Mouse (Mus musculus): ENCODE measurements around the gene Pphln1. TPM values are rescaled to one million over a fixed set of nuclear protein-coding genes. Genes with fewer than 3 reads are reported as not detected.
"Not testable (repeated sequence)": the region's sequence is repeated elsewhere in the genome, so short reads cannot be mapped to it uniquely, and the experiment has no call there.

The Pphln1 gene
- polyA plus RNA-seq (2012; rRNA removed) = 26.2 and 33.7 TPM in 2 replicates

GRCm38 (mm10) chr15:93397826-93398698, at the start of gene Pphln1, which contains the start of gene Zcrb1:
Gene Pphln1 (plus strand): TSS chr15:93398350.
Gene Zcrb1 (minus strand): TSS chr15:93398334.
- H3K27me3 ChIP-seq (ENCODE audit: control insufficient read depth, insufficient read depth, low read length) = no peaks in the 10 kb centered on the region
- H3K27ac ChIP-seq (ENCODE audit: control insufficient read depth, insufficient read depth, low read depth, low read length) = peak within 1 kb of the TSS; percentile 82
- H3K36me3 ChIP-seq (ENCODE audit: control insufficient read depth, insufficient read depth, low read length) = no peaks in the 10 kb centered on the region
- peak within 1 kb of the TSS; percentile 81 for H3K4me3 ChIP-seq (ENCODE audit: control insufficient read depth, low read depth, low read length)
- TF ChIP-seq CTCF (IDR thresholded peaks at IDR 0.05; ENCODE audit: control insufficient read depth, insufficient read depth, insufficient replicate concordance, low read depth, low read length) (no peak), POLR2A (IDR thresholded peaks at IDR 0.05; ENCODE audit: control insufficient read depth, low read depth, low read length) (peak; percentile 73; the same call in 1 of the 2 replicates)
- H3K4me1 ChIP-seq (ENCODE audit: control insufficient read depth, insufficient read depth, low read length) = peaks cover 5% of the 10 kb centered on the region

GRCm38 (mm10) chr15:93358346-93359095, 39.6 kb upstream of the Pphln1 start:
- Histone ChIP-seq H3K4me3 (ENCODE audit: control insufficient read depth, low read depth, low read length) (no peak overlapping the region), H3K27me3 (ENCODE audit: control insufficient read depth, insufficient read depth, low read length) (no peaks in the 10 kb centered on the region), H3K36me3 (ENCODE audit: control insufficient read depth, insufficient read depth, low read length) (no peaks in the 10 kb centered on the region), H3K4me1 (ENCODE audit: control insufficient read depth, insufficient read depth, low read length) (peaks cover 2% of the 10 kb centered on the region; the same call in 1 of the 2 replicates), H3K27ac (ENCODE audit: control insufficient read depth, insufficient read depth, low read depth, low read length) (no peak overlapping the region)
- TF ChIP-seq POLR2A (IDR thresholded peaks at IDR 0.05; ENCODE audit: control insufficient read depth, low read depth, low read length) = no peak
- no peak for TF ChIP-seq CTCF (IDR thresholded peaks at IDR 0.05; ENCODE audit: control insufficient read depth, insufficient read depth, insufficient replicate concordance, low read depth, low read length)

GRCm38 (mm10) chr15:93365561-93365960, 32.6 kb upstream of the Pphln1 start:
- Histone ChIP-seq H3K27ac (ENCODE audit: control insufficient read depth, insufficient read depth, low read depth, low read length) (no peak overlapping the region), H3K36me3 (ENCODE audit: control insufficient read depth, insufficient read depth, low read length) (no peaks in the 10 kb centered on the region), H3K27me3 (ENCODE audit: control insufficient read depth, insufficient read depth, low read length) (no peaks in the 10 kb centered on the region), H3K4me1 (ENCODE audit: control insufficient read depth, insufficient read depth, low read length) (no peaks in the 10 kb centered on the region), H3K4me3 (ENCODE audit: control insufficient read depth, low read depth, low read length) (no peak overlapping the region)
- TF ChIP-seq POLR2A (IDR thresholded peaks at IDR 0.05; ENCODE audit: control insufficient read depth, low read depth, low read length) (no peak), CTCF (IDR thresholded peaks at IDR 0.05; ENCODE audit: control insufficient read depth, insufficient read depth, insufficient replicate concordance, low read depth, low read length) (no peak)

GRCm38 (mm10) chr15:93368558-93368957, 29.6 kb upstream of the Pphln1 start:
- Histone ChIP-seq H3K4me1 (ENCODE audit: control insufficient read depth, insufficient read depth, low read length) (no peaks in the 10 kb centered on the region), H3K36me3 (ENCODE audit: control insufficient read depth, insufficient read depth, low read length) (no peaks in the 10 kb centered on the region), H3K27ac (ENCODE audit: control insufficient read depth, insufficient read depth, low read depth, low read length) (no peak overlapping the region), H3K4me3 (ENCODE audit: control insufficient read depth, low read depth, low read length) (no peak overlapping the region), H3K27me3 (ENCODE audit: control insufficient read depth, insufficient read depth, low read length) (no peaks in the 10 kb centered on the region)
- TF ChIP-seq CTCF (IDR thresholded peaks at IDR 0.05; ENCODE audit: control insufficient read depth, insufficient read depth, insufficient replicate concordance, low read depth, low read length) (no peak), POLR2A (IDR thresholded peaks at IDR 0.05; ENCODE audit: control insufficient read depth, low read depth, low read length) (no peak)

GRCm38 (mm10) chr15:93371838-93372237, 26.3 kb upstream of the Pphln1 start:
- H3K27ac ChIP-seq (ENCODE audit: control insufficient read depth, insufficient read depth, low read depth, low read length) = no peak overlapping the region
- no peaks in the 10 kb centered on the region for H3K27me3 ChIP-seq (ENCODE audit: control insufficient read depth, insufficient read depth, low read length)
- TF ChIP-seq CTCF (IDR thresholded peaks at IDR 0.05; ENCODE audit: control insufficient read depth, insufficient read depth, insufficient replicate concordance, low read depth, low read length) (no peak), POLR2A (IDR thresholded peaks at IDR 0.05; ENCODE audit: control insufficient read depth, low read depth, low read length) (no peak)
- H3K4me3 ChIP-seq (ENCODE audit: control insufficient read depth, low read depth, low read length) = no peak overlapping the region
- no peaks in the 10 kb centered on the region for H3K4me1 ChIP-seq (ENCODE audit: control insufficient read depth, insufficient read depth, low read length)
- no peaks in the 10 kb centered on the region for H3K36me3 ChIP-seq (ENCODE audit: control insufficient read depth, insufficient read depth, low read length)

- not testable (repeated sequence) for H3K4me3 ChIP-seq (ENCODE audit: control insufficient read depth, low read depth, low read length)
These were observed 25.5 kb upstream of the Pphln1 start for GRCm38 (mm10) chr15:93372525-93373119.

GRCm38 (mm10) chr15:93375696-93376095, 22.5 kb upstream of the Pphln1 start:
- TF ChIP-seq CTCF (IDR thresholded peaks at IDR 0.05; ENCODE audit: control insufficient read depth, insufficient read depth, insufficient replicate concordance, low read depth, low read length) = no peak
- TF ChIP-seq POLR2A (IDR thresholded peaks at IDR 0.05; ENCODE audit: control insufficient read depth, low read depth, low read length) = no peak
- Histone ChIP-seq H3K4me1 (ENCODE audit: control insufficient read depth, insufficient read depth, low read length) (no peaks in the 10 kb centered on the region), H3K27me3 (ENCODE audit: control insufficient read depth, insufficient read depth, low read length) (no peaks in the 10 kb centered on the region), H3K36me3 (ENCODE audit: control insufficient read depth, insufficient read depth, low read length) (no peaks in the 10 kb centered on the region), H3K4me3 (ENCODE audit: control insufficient read depth, low read depth, low read length) (no peak overlapping the region), H3K27ac (ENCODE audit: control insufficient read depth, insufficient read depth, low read depth, low read length) (no peak overlapping the region)

More at GRCm38 (mm10) chr15:93372525-93373119, 25.5 kb upstream of the Pphln1 start:
- H3K27ac ChIP-seq (ENCODE audit: control insufficient read depth, insufficient read depth, low read depth, low read length); H3K27me3 ChIP-seq (ENCODE audit: control insufficient read depth, insufficient read depth, low read length); H3K4me1 ChIP-seq (ENCODE audit: control insufficient read depth, insufficient read depth, low read length); H3K36me3 ChIP-seq (ENCODE audit: control insufficient read depth, insufficient read depth, low read length): not testable (repeated sequence)
